Mouse (Mus musculus): ENCODE data around the gene Prim2.

GRCm38 (mm10) chr1:33530491-33530890, 139.1 kb downstream of the Prim2 start:
- TF ChIP-seq CTCF (IDR thresholded peaks at IDR 0.05; ENCODE audit: borderline replicate concordance, insufficient read depth, low read length): no peak
- TF ChIP-seq POLR2A (IDR thresholded peaks at IDR 0.05; ENCODE audit: low read depth, low read length): no peak
